Mouse (Mus musculus) lung, postnatal 0 days (tissue): Measurements from ENCODE around the gene Qars.

Experiments
- CTCF ChIP-seq: IDR thresholded peaks from 2 replicates; pipeline ENCODE4 v1.5.1; 2016; ENCODE audit warnings: antibody characterized with exemption, mild to moderate bottlenecking
- EP300 ChIP-seq: IDR thresholded peaks from 2 replicates; pipeline ENCODE4 v1.6.1; 2016; ENCODE audit warnings: antibody characterized with exemption, mild to moderate bottlenecking, control low read depth

DNA sequence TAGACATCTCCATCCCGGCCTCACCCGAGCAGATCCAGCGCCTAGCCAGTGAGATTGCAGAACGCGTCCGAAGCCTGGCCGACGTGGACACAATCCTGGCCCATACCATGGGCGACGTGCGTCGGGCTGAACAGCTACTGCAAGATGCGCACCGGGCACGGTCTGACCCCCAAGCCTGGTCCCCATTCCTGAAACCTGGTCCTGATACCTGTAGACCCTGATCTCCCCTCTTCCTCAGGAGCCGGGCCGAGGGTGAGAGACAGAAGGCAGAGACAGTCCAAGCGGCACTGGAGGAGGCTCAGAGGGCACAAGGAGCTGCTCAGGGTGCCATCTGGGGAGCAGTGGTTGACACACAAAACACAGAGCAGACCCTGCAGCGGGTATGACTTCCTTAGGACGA, 18.3 kb upstream of the Qars start:
- TF ChIP-seq CTCF, result no peak
- TF ChIP-seq EP300, result no peak
